Mouse (Mus musculus) cerebellum, adult 11 months (tissue): ENCODE measurements around the gene Nufip1.
A peak's percentile ranks its signal among the peaks of the same experiment; 100 is the strongest.

Experiments used
- DNase-seq: peaks from one replicate; pipeline ENCODE4 v3.0.0; 2022

The Nufip1 gene

DNA sequence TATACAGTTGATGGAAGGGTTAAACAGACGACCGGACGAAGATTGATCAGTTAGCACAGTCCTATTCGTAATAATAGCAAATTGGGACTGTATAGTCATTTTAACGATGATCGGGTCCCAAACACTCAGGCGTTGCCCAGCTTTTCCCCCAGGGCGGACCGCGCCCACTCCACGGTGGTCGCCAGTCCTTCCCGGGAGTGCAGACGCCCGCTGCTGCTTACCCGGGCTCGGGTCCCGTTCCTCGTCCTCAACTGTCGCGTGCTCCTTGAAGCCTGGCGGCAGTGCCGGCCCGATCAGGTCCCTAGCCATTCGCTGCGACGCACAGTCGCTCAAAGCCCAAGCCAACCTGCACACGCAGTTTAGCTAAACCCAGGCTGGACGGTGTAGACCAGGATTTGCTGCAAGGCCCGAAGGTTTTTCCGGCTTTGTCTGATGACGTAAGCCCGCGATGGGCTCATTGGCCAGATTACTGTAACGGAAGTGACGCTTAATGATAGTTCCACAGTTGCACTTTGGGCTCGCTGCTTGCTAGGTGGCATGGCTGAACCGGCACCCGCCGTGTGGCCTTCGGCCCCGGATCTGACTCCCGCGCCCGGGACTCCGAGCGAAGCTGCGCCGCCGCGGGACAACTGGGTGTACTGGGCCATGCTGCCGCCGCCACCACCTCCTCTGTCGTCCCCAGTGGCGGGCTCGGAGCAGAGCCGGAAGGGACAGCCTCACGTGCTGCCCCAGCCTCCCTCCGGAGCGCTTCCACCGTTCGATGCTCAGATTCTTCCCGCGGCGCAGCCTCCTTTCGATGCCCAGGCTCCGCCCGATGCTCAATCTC, at the start of gene Nufip1, which contains the start of gene Gpalpp1:
TSS of gene Nufip1 (plus strand) at position 496 of the 826 bp plus-strand sequence.
TSS of gene Gpalpp1 (minus strand) at position 365 of the 826 bp plus-strand sequence.
- peak; percentile 83 for DNase-seq

DNA sequence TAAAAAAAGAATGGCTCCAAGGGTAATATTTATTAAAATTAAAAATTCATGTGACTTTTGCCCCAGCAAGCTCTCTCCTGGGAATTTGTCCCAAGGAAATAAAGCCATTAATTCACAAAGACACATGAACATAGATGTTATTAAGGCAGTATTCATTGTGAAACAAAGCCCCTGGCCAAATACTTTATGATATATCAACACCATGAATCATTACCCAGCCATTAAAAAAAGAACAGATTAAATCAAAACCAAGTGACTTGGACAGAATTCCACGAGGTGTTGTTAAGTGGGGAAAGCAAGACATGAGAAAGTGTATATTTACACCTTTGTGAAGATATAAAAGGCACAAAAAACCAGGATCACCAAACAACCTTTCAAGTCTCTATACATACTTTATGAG, 43.5 kb upstream of the Nufip1 start:
- no peak for DNase-seq

- no peak for DNase-seq
Observed at GRCm38 (mm10) chr14:76068296-76068695, 42.4 kb upstream of the Nufip1 start.

GRCm38 (mm10) chr14:76069296-76069695, 41.4 kb upstream of the Nufip1 start:
- DNase-seq, result no peak

- no peak for DNase-seq
Observed at GRCm38 (mm10) chr14:76072626-76073025, 38.1 kb upstream of the Nufip1 start.

DNA sequence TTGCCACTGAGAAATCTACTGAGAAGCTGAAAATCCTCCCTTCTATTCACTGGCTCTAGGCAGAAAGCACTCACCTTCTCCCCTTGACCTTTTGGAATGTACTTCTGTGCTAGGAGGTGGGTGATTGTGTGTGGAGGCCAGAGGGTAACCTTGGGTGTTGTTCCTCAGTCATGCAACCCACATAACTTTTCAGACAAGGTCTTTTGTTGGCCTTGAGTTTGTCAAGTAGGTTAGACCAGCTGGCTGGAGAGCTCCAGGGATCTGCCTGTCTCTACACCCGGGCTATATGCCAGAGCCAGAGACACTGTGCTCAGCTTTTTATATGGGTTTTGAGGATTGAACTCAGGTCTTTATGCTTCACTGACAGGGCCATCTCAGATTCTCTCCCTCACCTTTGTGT, 36.5 kb upstream of the Nufip1 start:
- no peak for DNase-seq

- no peak for DNase-seq
Observed at GRCm38 (mm10) chr14:76075721-76076120, 35.0 kb upstream of the Nufip1 start.

DNA sequence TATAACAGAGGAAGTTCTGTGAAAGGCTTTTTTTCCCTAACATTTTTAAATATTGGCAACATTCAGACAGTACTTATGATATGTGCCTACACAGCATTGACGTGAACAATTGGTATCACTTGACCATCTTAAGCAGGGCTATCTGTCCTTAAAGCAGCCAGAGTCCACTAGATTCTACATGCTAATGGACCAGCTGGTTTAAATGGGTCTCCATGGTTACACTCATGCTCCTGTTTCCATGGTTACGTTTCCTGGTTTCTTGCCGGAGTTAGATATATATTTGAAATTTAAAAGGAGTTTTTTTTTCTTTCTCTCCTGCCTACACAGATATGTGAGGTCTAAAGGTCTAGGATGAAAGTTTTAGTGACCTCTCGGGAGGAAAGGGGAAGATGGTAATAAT, 34.1 kb upstream of the Nufip1 start:
- no peak for DNase-seq

DNA sequence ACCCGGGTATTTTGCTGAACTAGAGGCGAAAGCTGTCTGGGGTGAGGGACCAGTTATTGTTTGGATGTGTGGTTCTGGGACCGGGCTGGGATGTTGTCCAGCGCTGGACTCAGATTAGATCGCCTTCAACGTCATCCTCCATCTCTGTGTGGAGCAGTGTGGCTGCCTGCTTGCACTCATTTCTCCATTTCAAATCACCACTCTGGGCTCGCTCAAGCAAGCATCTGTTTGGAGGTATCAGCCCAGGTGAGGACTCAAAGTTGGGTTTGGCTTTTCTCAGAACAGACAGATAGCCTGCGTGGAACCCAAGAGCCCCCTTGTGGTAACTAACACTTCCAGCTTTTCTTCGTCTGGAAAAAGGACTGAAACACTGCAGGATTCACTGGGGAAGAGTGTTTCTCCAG, 33.6 kb upstream of the Nufip1 start:
- DNase-seq, result peak; percentile 17

DNA sequence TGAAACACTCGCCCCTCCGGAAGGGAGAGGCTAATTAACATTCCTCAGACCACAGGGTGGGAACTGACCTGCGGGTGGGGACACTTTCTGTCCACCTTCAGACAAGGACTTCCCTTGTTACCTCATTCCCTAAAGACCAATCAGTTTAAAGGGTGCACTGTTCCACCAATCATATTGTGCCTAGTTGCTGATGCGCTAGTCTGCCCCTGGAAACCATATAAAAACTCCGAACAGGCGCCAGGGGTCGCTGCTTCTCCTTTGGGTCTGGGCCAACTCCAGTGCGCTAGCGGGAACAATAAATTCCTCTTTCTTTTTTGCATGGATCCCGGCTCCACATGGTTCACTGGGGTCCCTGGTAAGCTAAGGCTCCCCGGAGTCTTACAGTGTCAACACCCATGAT, 29.2 kb upstream of the Nufip1 start:
- DNase-seq, result no peak

DNA sequence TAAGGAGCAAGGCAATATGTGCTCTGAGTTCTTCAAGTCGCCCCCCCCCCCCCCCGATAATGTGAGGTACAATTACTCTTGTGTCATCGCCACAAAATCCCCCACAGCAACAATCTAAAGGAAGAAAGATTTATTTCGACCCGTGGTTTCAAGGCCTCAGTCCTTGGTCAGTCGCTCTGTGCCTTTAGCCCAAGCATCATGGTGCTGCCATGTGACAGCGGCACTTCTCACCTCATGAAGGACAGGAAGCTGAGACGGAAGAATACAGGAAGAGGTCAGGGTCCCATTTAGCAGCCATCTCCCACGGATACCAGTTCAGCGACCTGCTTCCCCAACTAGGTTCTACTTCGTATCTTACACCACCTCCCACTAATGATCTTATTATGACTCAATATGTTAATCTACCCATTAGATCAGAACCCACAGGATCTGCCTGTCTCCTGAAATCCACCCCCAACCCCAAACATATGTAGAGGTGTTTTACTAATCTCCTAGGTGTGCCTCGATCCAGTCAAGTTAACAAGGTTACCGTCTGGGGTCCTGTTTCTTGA, 28.5 kb upstream of the Nufip1 start:
- no peak for DNase-seq

- DNase-seq, result no peak
Observed at GRCm38 (mm10) chr14:76084188-76084587, 26.5 kb upstream of the Nufip1 start.

DNA sequence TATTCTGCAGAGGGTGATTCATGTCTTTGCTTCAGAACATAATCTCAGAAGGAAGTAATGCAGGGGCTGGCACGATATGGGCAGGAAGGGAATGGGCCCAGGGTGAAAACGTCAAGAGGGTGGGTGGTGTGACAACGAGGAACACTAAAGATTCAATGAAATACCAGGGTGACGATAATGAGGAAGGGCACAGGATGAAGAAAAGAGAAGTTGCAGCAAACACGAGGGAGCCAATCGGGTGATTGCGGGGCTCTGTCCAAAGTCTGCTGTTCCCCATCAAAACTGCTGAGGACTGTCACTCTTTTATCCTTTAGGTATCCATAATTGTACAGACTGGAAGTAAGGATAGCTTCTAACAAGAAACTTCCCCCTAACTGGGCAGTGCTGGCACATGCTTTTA, 13.4 kb upstream of the Nufip1 start:
- no peak for DNase-seq

- DNase-seq, result no peak
Observed at GRCm38 (mm10) chr14:76097815-76098214, 12.9 kb upstream of the Nufip1 start.

- no peak for DNase-seq
Observed at GRCm38 (mm10) chr14:76099543-76099942, 11.1 kb upstream of the Nufip1 start.

- no peak for DNase-seq
Observed at GRCm38 (mm10) chr14:76115744-76116143, 5.1 kb downstream of the Nufip1 start.

- no peak for DNase-seq
Observed at GRCm38 (mm10) chr14:76118963-76119362, 8.3 kb downstream of the Nufip1 start.

DNA sequence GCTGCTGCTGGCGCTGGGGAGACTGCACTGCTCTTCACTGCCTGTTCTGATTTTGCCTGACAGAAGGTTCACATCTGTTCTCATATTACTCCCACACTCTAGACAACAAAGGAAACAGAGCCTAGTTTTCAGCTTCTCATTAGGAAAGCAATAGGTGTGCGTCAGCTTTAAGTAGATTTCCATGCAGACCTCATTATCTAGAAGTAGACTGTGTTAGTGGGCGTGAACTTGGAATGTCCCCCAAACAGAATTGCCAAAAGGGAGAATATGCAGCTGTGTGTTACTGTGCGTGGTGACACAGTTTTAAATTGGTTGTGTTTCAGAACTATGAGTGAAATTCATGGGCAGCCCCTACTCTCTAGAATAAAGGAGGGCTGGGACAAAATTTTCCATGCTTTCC, 9.8 kb downstream of the Nufip1 start:
- no peak for DNase-seq

DNA sequence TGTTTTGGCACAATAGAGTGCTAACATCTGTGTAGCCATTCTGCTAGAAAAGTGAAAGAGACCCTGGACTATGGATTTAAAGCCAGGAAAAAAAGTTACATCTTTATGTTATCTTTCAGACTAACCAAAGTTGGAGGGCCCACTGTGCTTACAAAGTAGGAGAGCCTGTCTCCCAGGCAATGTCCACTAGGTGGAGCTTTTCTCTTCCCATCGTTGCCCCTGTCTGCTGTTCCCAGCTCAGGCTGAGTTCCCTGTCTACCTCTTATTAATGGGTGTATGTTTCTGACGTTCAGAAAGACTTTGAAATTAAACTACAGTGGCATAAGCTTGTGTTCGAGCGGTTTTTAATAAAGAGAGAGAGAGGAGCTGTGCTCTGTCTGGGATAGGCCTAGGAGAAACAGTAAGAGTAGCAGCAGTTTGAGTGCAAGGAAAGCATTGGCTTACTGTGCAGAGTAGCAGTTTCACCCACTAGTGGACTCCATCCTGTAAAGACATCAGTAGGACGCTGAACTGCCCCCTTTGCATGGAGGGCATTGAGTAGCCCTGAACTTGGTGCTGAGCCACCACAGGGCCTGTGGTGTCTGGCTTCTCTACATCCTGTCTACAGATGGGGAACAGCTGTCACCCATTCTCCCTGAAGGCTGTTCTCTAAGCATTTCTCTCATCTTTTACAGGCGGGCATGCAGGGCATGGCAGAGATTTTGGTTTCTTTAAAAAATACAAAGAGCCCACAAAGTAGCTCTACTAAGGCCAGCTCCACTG, 11.4 kb downstream of the Nufip1 start:
- peak; percentile 19 for DNase-seq

DNA sequence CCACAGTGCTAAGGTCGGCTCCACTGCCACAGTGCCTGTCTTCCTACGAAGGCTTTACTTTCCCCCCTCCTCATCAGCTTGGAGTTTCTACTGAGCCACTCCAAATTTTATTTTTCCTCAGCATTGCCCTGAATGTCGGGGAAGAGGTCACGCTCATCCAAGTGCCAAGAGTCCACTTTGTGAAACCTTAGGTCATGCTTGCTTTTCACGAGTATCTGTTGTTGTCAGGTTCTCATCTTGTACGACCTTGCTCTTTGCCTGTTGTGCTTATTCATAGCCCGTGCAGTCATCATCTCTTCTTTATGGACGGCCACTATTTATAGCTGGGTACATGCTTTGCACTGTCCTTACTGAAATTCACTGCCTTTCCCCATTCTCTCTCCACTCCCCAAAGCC, 12.0 kb downstream of the Nufip1 start:
- DNase-seq, result no peak

DNA sequence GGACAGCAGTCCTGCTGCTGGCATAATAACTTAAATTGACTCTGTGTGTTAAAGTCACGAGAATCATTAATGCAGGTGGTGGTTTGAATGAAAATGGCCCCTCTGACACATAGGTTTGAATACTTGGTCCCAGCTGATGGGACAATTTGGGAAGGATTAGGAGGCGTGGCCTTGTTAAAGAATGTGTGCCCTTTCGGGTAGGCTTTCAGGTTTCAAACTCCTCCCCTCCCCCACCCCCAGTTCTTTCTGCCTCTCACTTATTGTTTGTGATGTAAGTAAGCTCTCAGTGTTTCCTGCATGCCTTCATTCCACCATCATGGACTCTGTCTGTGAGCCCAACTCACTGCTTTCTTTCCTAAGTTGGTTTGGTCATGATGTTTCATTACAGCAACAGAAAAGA, 16.6 kb downstream of the Nufip1 start:
- no peak for DNase-seq

DNA sequence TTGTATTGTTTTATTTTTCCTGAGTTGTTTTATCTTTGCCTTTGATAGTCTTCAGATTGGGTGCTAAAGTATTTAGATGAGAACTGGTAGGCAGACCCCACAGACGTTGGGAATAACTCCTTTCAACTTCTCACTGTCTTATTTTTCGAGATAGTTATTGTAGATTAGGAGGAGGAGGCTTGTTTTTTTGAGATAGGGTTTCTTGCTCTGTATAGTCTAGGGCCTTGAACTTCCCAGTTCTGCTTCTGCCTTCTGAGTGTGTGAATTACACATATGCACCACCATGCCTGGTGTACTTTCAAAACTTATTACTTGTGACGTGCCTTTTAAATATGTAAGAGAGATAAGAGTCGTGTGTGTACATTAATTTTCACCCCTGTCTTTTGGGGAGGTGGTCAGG, 17.5 kb downstream of the Nufip1 start:
- no peak for DNase-seq

DNA sequence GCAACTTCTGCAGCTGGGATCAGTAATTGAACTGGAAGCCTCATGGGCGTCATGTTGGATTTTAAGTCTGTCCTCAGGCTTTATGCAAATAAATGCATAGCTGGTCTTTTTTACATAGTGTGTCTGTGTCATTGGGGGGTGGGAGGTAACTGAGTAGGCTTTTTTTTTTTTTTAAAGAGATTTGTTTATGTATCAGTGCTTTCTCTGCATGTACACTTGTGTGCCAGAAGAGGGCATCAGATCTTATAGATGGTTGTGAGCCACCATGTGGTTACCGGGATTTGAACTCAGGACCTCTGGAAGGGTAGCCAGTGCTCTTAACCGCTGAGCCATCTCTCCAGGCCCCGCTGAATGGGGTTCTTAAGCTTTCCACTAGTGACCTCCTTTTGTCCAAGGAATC, 24.3 kb downstream of the Nufip1 start:
- DNase-seq, result no peak

- no peak for DNase-seq
Observed at GRCm38 (mm10) chr14:76145248-76145647, 34.6 kb downstream of the Nufip1 start.
